Comparison of ENCODE assay signal across 30 mouse cellular contexts in the genomic region with DNA sequence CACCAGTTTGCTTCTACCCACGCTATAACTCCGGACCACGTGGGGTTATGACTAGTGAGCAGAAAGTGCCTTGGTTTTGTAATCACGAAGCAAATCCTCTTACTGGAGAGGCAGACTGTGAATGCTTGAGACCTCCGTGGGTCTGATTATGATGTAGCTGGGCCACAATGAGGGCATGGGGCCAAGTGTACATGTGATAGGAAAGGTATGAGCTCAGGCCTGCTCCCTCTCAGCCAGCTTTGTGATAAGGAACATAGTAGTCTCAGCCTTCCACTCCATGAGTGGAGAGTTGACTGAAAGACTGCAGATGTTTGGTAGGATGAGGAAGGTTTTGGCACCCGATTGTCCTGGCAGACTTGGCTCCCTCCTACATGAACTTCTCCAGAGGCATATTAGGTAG. TPM values are rescaled to one million over a fixed set of nuclear protein-coding genes. Genes with fewer than 3 reads are reported as not detected.
DNase-seq lines count a peak whose midpoint lies in the region; ATAC-seq lines count a peak whose summit lies in the region.
"Had no signal": no experiment of that assay in that cellular context is flagged by ENCODE, and none has a peak within 500 bp of the region (broad histone marks: within the 10 kb centered on the region; RNA-seq: fewer than 3 reads in every experiment).

No protein-coding gene starts in this region.

- WGBS in heart, embryonic 14.5 days: 35% methylated on average over 6 of the region's 6 CpGs

- peak overlapping the region; percentile 52 to 82 for H3K27ac ChIP-seq in heart, embryonic 14.5 days (replicated peaks in 1 of 2; ENCODE audit: control insufficient read depth in 1 of 2, insufficient read depth in 1 of 2, low read depth in 2 of 2, low read length in 2 of 2)
- H3K27ac ChIP-seq: embryonic facial prominence, embryonic 12.5 days; forebrain, embryonic 15.5 days; hindbrain, embryonic 10.5 days; kidney, embryonic 15.5 days; limb, embryonic 13.5 days; midbrain, embryonic 12.5 days; neural tube, embryonic 12.5 days had no signal

- H3K27me3 ChIP-seq in heart, embryonic 14.5 days (ENCODE audit: control insufficient read depth, insufficient read depth, low read length): no peaks in the 10 kb centered on the region
- H3K27me3 ChIP-seq: embryonic facial prominence, embryonic 12.5 days; forebrain, embryonic 15.5 days; kidney, embryonic 15.5 days; limb, embryonic 13.5 days; megakaryocyte, embryonic 14.5 days; midbrain, embryonic 12.5 days; neural tube, embryonic 12.5 days; Patski had no signal

- peaks cover 72% of the 10 kb centered on the region for H3K36me3 ChIP-seq in heart, embryonic 14.5 days (ENCODE audit: control insufficient read depth, insufficient read depth, low read length)

- peak; percentile 82 for ATAC-seq in heart, embryonic 14.5 days (ENCODE audit: insufficient number of reproducible peaks, insufficient read depth, low FRiP score, low read depth)
- ATAC-seq: forebrain, embryonic 15.5 days; hindbrain, embryonic 16.5 days; Patski had no signal

- intact Hi-C loops in heart, postnatal 14 days (cut with DNase I): no loop called here
- intact Hi-C loops in left cerebral cortex, postnatal 36 days (cut with DNase I): no loop called here

- DNase-seq in testis, postnatal 10 days (ENCODE audit: low spot score): peak; percentile 54
- DNase-seq in testis, postnatal 14 days (ENCODE audit: low spot score): no peak
- DNase-seq in heart, postnatal 14 days: peak; percentile 33 to 59
- DNase-seq in right cerebral cortex, postnatal 4 days: no peak
- DNase-seq in left cerebral cortex, postnatal 36 days (ENCODE audit: low spot score in 2 of 2): no peak
- DNase-seq in right cerebral cortex, postnatal 14 days: no peak
- DNase-seq: adrenal gland, postnatal 10 days; cerebellum, adult 11 months; cerebellum, adult 9-10 months; embryo, embryonic 11 days; kidney, adult 18-20 months; kidney, postnatal 25 days; lung, postnatal 4 days; right cerebral cortex, adult 18-20 months; thymus, postnatal 25 days had no signal

- no peak overlapping the region for H3K9ac ChIP-seq in heart, embryonic 14.5 days (ENCODE audit: low read length)
- H3K9ac ChIP-seq: embryonic facial prominence, embryonic 12.5 days; forebrain, embryonic 15.5 days; kidney, embryonic 15.5 days; limb, embryonic 13.5 days; midbrain, embryonic 12.5 days; neural tube, embryonic 12.5 days had no signal

- 0 out of 2 replicates have a peak overlapping the region, but pooled peaks have one; percentile 9 for H3K4me2 ChIP-seq in heart, embryonic 14.5 days (ENCODE audit: low read length)
- H3K4me2 ChIP-seq: embryonic facial prominence, embryonic 12.5 days; forebrain, embryonic 15.5 days; kidney, embryonic 15.5 days; limb, embryonic 13.5 days; liver, embryonic 11.5 days; midbrain, embryonic 12.5 days; neural tube, embryonic 12.5 days had no signal

- H3K4me3 ChIP-seq in heart, embryonic 14.5 days (ENCODE audit: control insufficient read depth in 1 of 2, insufficient read depth in 1 of 2, low read depth in 1 of 2, low read length in 2 of 2): no peak overlapping the region
- H3K4me3 ChIP-seq: embryonic facial prominence, embryonic 12.5 days; forebrain, embryonic 15.5 days; hindbrain, embryonic 10.5 days; kidney, embryonic 15.5 days; limb, embryonic 13.5 days; megakaryocyte, embryonic 14.5 days; midbrain, embryonic 12.5 days; myocyte; neural tube, embryonic 12.5 days had no signal

- H3K9me3 ChIP-seq in heart, embryonic 14.5 days (ENCODE audit: control insufficient read depth, low read length): no peaks in the 10 kb centered on the region
- H3K9me3 ChIP-seq: embryonic facial prominence, embryonic 12.5 days; forebrain, embryonic 15.5 days; hindbrain, embryonic 10.5 days; kidney, embryonic 15.5 days; limb, embryonic 13.5 days; megakaryocyte, embryonic 14.5 days; midbrain, embryonic 12.5 days; neural tube, embryonic 12.5 days had no signal

- peaks cover 11 to 17% of the 10 kb centered on the region in 2 experiments; a peak in 3 of 4 replicates for H3K4me1 ChIP-seq in heart, embryonic 14.5 days (ENCODE audit: control insufficient read depth in 2 of 2, insufficient read depth in 2 of 2, low read length in 2 of 2)
- H3K4me1 ChIP-seq: embryonic facial prominence, embryonic 12.5 days; forebrain, embryonic 15.5 days; hindbrain, embryonic 10.5 days; limb, embryonic 13.5 days; midbrain, embryonic 12.5 days; neural tube, embryonic 12.5 days had no signal

RNA-seq across cellular contexts. Expression of gene Zgpat, which starts 22.0 kb away (rescaled TPM):
- polyA plus RNA-seq in heart, embryonic 14.5 days (2014; fragmentation: Nextera tagmentation; extraction: Ambion mirVana): 26.3 and 26.5 TPM in 2 replicates
- 10 to 100 TPM; 21.0 to 21.4 TPM for total RNA-seq in heart, postnatal 14 days (2021)
- 10 to 100 TPM; 50.3 to 84.9 TPM for total RNA-seq in left cerebral cortex, postnatal 36 days (2021)

RNA-seq across cellular contexts. Expression of gene Arfrp1, which starts 22.4 kb away (rescaled TPM):
- polyA plus RNA-seq in heart, embryonic 14.5 days (2014; fragmentation: Nextera tagmentation; extraction: Ambion mirVana): 42.8 and 46.9 TPM in 2 replicates
- total RNA-seq in heart, postnatal 14 days (2021): 10 to 100 TPM; 43.9 to 44.0 TPM
- total RNA-seq in left cerebral cortex, postnatal 36 days (2021): 10 to 100 TPM; 38.5 to 45.4 TPM

RNA-seq across cellular contexts. Expression of gene Rtel1, which starts 23.2 kb away (rescaled TPM):
- polyA plus RNA-seq in heart, embryonic 14.5 days (2014; fragmentation: Nextera tagmentation; extraction: Ambion mirVana): 21.1 and 25.3 TPM in 2 replicates
- total RNA-seq in heart, postnatal 14 days (2021): 10 to 100 TPM; 15.8 to 18.5 TPM
- 10 to 100 TPM; 28.2 to 41.8 TPM for total RNA-seq in left cerebral cortex, postnatal 36 days (2021)

RNA-seq across cellular contexts. Expression of gene Stmn3, which starts 28.5 kb away (rescaled TPM):
- polyA plus RNA-seq in heart, embryonic 14.5 days (2014; fragmentation: Nextera tagmentation; extraction: Ambion mirVana): 0.24 and 3.6 TPM in 2 replicates
- total RNA-seq in heart, postnatal 14 days (2021): under 1 TPM in 1 of 2 experiments, not detected in 1; 0.24 TPM
- 100 to 1,000 TPM; 592 to 722 TPM for total RNA-seq in left cerebral cortex, postnatal 36 days (2021)
- total RNA-seq: gastrocnemius, adult 8-10 months; MEL had no signal
- polyA plus RNA-seq: Patski had no signal

RNA-seq across cellular contexts. Expression of gene Lime1, which starts 37.1 kb away (rescaled TPM):
- polyA plus RNA-seq in heart, embryonic 14.5 days (2014; fragmentation: Nextera tagmentation; extraction: Ambion mirVana): 13.6 and 13.7 TPM in 2 replicates
- total RNA-seq in heart, postnatal 14 days (2021): 1 to 10 TPM; 7.9 to 8.7 TPM
- total RNA-seq in left cerebral cortex, postnatal 36 days (2021): 10 to 100 TPM; 30.5 to 48.6 TPM

Comparison
In these comparisons a context has a peak if more than half of its experiments do, and no peak if none do; other contexts are left out.
1. DNase-seq: peak in testis, postnatal 10 days (single experiment) and heart, postnatal 14 days (2 of 2); none in testis, postnatal 14 days (single experiment), right cerebral cortex, postnatal 4 days (single experiment), left cerebral cortex, postnatal 36 days (0 of 2) and right cerebral cortex, postnatal 14 days (single experiment).